ENCODE assay signal across 25 mouse cellular contexts in genomic region chrX:53176296-53176695, GRCm38 (mm10).
A peak's percentile ranks its signal among the peaks of the same experiment; 100 is the strongest.
DNase-seq lines count a peak whose midpoint lies in the region; ATAC-seq and TF ChIP-seq lines count a peak whose summit lies in the region.
"Had no signal": no experiment of that assay in that cellular context is flagged by ENCODE, and none has a peak within 500 bp of the region (broad histone marks: within the 10 kb centered on the region; RNA-seq: fewer than 3 reads in every experiment).

No protein-coding gene starts in this region.

- no peaks in the 10 kb centered on the region for H3K36me3 ChIP-seq in limb, embryonic 14.5 days (ENCODE audit: control insufficient read depth, insufficient read depth, low read length)
- no peaks in the 10 kb centered on the region for H3K36me3 ChIP-seq in limb, embryonic 10.5 days
- H3K36me3 ChIP-seq: embryonic facial prominence, embryonic 13.5 days; forebrain, embryonic 10.5 days; heart, embryonic 10.5 days; hindbrain, embryonic 12.5 days had no signal

- no peak for DNase-seq in limb, embryonic 14.5 days (ENCODE audit: low spot score)
- DNase-seq in limb, embryonic 10.5 days (ENCODE audit: low spot score) = no peak
- peak; percentile 37 for DNase-seq in gonadal fat pad, adult 2 months (ENCODE audit: low read depth)
- DNase-seq in kidney, postnatal 4 days = no peak
- no peak for DNase-seq in adrenal gland, postnatal 10 days
- DNase-seq in left cerebral cortex, postnatal 14 days (ENCODE audit: low spot score in 2 of 2) = no peak
- DNase-seq: adrenal gland, postnatal 25 days; B cell, adult 2 months; cerebellum, adult 18-20 months; cerebellum, adult 9-11 months; cerebellum, postnatal 36 days; heart, adult 18-20 months; heart, postnatal 10 days; heart, postnatal 4 days had no signal

- intact Hi-C loops in left cerebral cortex, postnatal 14 days (cut with DNase I) = no loop called here

- peak; percentile 26; the same call in 1 of the 2 replicates for ATAC-seq in limb, embryonic 14.5 days (ENCODE audit: low FRiP score, low read depth)
- ATAC-seq: activated CD4-positive, CD25-positive, alpha-beta regulatory T cell, adult 4 months; forebrain, embryonic 14.5 days; hindbrain, embryonic 16.5 days; inflammation-experienced regulatory T-cells, adult 6 months; intestine, postnatal 0 days; Patski had no signal

- H3K9me3 ChIP-seq in limb, embryonic 14.5 days (ENCODE audit: control insufficient read depth, low read length) = no peaks in the 10 kb centered on the region
- H3K9me3 ChIP-seq in limb, embryonic 10.5 days (replicated peaks) = no peaks in the 10 kb centered on the region
- H3K9me3 ChIP-seq: embryonic facial prominence, embryonic 13.5 days; forebrain, embryonic 10.5 days; heart, embryonic 10.5 days; hindbrain, embryonic 12.5 days had no signal

- 68% methylated on average over 5 of the region's 5 CpGs for WGBS in limb, embryonic 14.5 days
- 95% methylated on average over 5 of the region's 5 CpGs for WGBS in limb, embryonic 10.5 days

- TF ChIP-seq CTCF in embryonic fibroblast, embryonic 13.5 days (IDR thresholded peaks at IDR 0.05; ENCODE audit: borderline replicate concordance, insufficient read depth, low read length) = no peak

- no peak for TF ChIP-seq POLR2A in limb, embryonic 14.5 days (IDR thresholded peaks at IDR 0.05; ENCODE audit: borderline replicate concordance, extremely low read depth, insufficient read depth, insufficient read length)
- no peak for TF ChIP-seq POLR2A in embryonic fibroblast, embryonic 13.5 days (IDR thresholded peaks at IDR 0.05; ENCODE audit: low read depth, low read length)

- H3K27me3 ChIP-seq in limb, embryonic 14.5 days (ENCODE audit: control insufficient read depth, insufficient read depth, low read length) = no peaks in the 10 kb centered on the region
- H3K27me3 ChIP-seq in limb, embryonic 10.5 days (ENCODE audit: low read depth, poor library complexity, severe bottlenecking) = peaks cover 11% of the 10 kb centered on the region; the same call in 1 of the 2 replicates
- H3K27me3 ChIP-seq: embryonic facial prominence, embryonic 13.5 days; hindbrain, embryonic 12.5 days had no signal

- H3K9ac ChIP-seq in limb, embryonic 14.5 days (ENCODE audit: low read depth, low read length, severe bottlenecking) = no peak overlapping the region
- H3K9ac ChIP-seq: embryonic facial prominence, embryonic 13.5 days; hindbrain, embryonic 12.5 days had no signal

- H3K4me1 ChIP-seq in limb, embryonic 14.5 days (ENCODE audit: control insufficient read depth, insufficient read depth, low read length) = no peaks in the 10 kb centered on the region
- H3K4me1 ChIP-seq in limb, embryonic 10.5 days = no peaks in the 10 kb centered on the region
- H3K4me1 ChIP-seq in embryonic fibroblast, embryonic 13.5 days (ENCODE audit: control insufficient read depth, insufficient read depth, low read length) = no peaks in the 10 kb centered on the region; the same call in 1 of the 2 replicates
- H3K4me1 ChIP-seq: embryonic facial prominence, embryonic 13.5 days; forebrain, embryonic 10.5 days; heart, embryonic 10.5 days; hindbrain, embryonic 12.5 days had no signal

- H3K4me3 ChIP-seq in limb, embryonic 14.5 days (replicated peaks; ENCODE audit: low read length) = no peak overlapping the region
- H3K4me3 ChIP-seq in limb, embryonic 10.5 days = no peak overlapping the region
- no peak overlapping the region for H3K4me3 ChIP-seq in embryonic fibroblast, embryonic 13.5 days (ENCODE audit: insufficient read depth, low read length)
- H3K4me3 ChIP-seq: embryonic facial prominence, embryonic 13.5 days; forebrain, embryonic 10.5 days; heart, embryonic 10.5 days; hindbrain, embryonic 12.5 days had no signal

- no peak overlapping the region for H3K27ac ChIP-seq in limb, embryonic 14.5 days (replicated peaks; ENCODE audit: low read depth, low read length)
- H3K27ac ChIP-seq in limb, embryonic 10.5 days = no peak overlapping the region
- H3K27ac ChIP-seq in embryonic fibroblast, embryonic 13.5 days (ENCODE audit: insufficient read depth, low read length) = peak overlapping the region; percentile 18; the same call in 1 of the 2 replicates
- H3K27ac ChIP-seq: embryonic facial prominence, embryonic 13.5 days; forebrain, embryonic 10.5 days; heart, embryonic 10.5 days; hindbrain, embryonic 12.5 days had no signal

- H3K4me2 ChIP-seq in limb, embryonic 14.5 days (replicated peaks; ENCODE audit: low read depth, low read length, severe bottlenecking) = no peak overlapping the region
- H3K4me2 ChIP-seq: embryonic facial prominence, embryonic 13.5 days; hindbrain, embryonic 12.5 days had no signal
